Mouse (Mus musculus): ENCODE measurements around the gene Vwa3b. TPM values are rescaled to one million over a fixed set of nuclear protein-coding genes. Genes with fewer than 3 reads are reported as not detected.
A peak's percentile ranks its signal among the peaks of the same experiment; 100 is the strongest.
"Not testable (repeated sequence)": the region's sequence is repeated elsewhere in the genome, so short reads cannot be mapped to it uniquely, and the experiment has no call there.

Gene Vwa3b
- polyA plus RNA-seq (2017; shearing (Covaris generic)) = 1 to 10 TPM; 1.3 to 3.3 TPM

GRCm38 (mm10) chr1:37025962-37026686, at the start of gene Vwa3b:
Gene Vwa3b, plus strand, starts transcription at chr1:37026596.
- ATAC-seq = no peak

- ATAC-seq = no peak
Measured at GRCm38 (mm10) chr1:36976770-36977169, 49.6 kb upstream of the Vwa3b start.

DNA sequence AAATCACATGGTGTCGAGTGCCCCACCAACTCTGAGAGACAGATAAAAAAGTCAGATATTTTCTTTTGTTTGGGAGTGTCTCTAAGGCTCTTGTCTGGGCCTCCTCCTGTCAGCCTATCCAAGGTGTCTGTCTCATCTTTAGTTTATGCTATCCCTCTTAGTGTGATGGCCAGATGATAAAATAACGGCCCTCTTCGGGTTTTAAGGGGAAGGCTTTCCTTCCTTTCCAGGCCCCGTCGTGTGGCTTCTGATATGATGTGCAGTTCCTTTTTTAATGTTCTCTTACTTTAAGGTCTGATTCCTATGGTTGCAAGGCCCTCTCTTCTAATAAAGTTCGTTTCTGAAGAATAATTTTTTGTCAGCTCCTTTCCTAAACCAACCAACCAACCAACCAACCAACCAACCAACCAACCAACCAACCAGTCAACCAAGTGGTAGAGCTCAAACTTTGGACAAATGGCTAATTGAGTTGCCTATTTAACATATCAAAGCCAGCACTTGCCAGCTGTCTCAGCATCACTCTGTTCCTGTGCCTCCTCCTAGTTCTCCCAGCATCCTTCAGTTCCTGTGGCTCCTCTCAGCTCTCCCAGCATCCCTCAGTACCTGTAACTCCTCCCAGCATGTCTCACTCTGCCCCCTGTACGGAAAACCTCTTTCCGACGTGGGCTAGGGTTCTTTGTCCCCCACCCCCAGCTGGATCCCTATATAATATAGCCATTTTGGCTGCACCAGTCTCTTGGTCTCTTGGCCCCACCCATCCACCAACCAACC, 44.0 kb upstream of the Vwa3b start:
- ATAC-seq = no peak

DNA sequence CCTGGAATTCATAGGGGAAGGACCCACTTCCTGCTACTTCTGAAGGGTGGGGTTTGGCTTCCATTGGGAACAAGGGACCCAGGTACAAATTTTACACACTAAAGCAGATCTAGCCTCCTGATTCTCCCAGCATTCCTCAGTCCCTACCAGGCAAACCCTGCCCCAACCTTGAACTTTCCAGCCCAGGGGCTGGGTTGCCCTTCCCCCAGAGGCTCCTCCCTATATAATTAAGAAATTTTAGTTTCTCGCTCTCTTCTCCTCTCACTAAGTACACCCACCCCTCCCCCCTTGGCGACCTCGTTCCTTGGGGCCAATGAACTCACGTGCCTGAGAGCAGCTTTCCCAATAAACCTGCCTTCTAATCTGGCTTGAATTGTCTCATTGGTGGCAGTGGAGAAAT, 42.6 kb upstream of the Vwa3b start:
- no peak for ATAC-seq

GRCm38 (mm10) chr1:36984406-36984805, 42.0 kb upstream of the Vwa3b start:
- ATAC-seq = no peak

- no peak for ATAC-seq
Measured at GRCm38 (mm10) chr1:36985896-36986295, 40.5 kb upstream of the Vwa3b start.

DNA sequence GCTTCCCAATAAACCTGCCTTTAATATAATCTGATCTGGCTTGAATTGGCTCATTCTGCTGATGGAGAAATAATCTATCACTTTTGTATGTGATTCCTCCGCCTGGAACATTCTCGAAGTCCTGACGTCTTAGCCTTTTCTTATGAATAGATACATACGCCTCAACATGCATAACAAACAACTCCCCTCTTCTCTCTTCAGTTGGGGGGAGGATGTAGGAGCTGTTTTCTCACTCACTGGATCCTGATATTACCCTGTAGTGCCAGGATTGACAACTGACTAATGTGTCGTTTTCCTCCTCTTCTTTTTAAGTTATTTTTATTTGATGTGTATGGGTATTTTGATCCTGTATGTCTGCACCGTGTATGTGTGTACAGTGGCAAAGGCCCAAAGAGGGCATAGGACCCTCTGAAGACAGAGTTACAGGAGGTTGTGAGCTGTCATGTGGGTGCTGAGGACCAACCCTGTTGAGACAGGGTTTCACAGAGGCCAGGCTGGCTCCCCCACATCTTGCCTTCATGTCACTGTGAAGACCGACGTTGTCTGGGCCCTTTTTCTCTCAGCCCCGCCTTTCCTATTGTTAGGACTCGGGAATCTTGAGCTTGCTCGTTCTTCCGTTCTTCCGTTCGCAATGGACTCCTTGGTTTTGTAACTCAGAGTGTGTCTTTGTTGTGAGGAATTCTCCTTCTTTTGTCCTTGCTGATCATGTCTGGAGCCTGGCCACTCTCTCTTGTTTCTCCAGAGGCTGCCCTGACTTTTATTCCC, 39.8 kb upstream of the Vwa3b start:
- no peak for ATAC-seq

DNA sequence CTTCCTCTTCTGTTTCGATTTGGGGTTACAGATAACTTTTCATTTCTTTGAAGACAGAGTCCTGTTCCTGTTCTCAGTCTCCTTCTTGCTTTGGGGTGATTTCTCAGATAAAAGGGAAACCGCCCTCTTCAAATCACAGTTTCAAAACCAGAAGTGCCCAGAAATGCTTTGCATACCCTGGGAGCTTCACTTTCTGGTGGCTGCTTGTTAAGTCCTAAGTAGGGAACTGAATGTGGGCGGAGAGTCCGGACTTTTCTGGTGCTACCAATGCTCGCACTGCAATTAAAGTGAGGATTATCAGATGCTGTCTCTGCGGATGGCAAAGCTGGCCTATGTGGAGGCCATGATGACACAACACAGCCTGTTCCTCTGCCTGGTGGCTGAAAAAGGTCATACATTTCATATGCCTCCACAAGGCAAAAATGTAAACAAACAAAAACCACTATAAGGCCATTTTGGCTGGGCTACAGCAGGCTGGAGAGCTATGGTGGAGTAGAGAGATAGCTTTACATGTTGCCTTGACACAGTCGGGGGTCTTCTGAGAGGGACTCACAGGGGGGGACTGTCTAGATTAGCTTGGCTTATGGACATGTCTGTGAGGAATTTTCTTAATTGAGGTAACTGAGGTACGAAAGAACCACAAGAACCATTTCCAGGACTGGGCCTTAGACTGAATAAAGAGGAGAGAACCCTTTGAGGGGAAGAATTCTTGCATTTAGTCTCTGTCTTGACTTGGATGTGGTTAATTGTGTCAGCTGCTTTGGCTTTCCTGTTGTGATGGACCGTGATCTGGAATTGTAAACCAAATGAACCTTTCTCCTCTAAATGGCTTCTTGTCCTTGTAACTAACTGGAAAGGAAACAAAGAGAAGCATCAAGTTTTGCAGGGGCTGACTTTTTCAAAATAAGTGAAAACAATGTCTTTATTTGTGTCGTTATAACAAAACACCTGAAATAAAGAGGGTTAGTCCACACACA, 38.9 kb upstream of the Vwa3b start:
- no peak for ATAC-seq

- no peak for ATAC-seq
Measured at GRCm38 (mm10) chr1:36988161-36988560, 38.2 kb upstream of the Vwa3b start.

DNA sequence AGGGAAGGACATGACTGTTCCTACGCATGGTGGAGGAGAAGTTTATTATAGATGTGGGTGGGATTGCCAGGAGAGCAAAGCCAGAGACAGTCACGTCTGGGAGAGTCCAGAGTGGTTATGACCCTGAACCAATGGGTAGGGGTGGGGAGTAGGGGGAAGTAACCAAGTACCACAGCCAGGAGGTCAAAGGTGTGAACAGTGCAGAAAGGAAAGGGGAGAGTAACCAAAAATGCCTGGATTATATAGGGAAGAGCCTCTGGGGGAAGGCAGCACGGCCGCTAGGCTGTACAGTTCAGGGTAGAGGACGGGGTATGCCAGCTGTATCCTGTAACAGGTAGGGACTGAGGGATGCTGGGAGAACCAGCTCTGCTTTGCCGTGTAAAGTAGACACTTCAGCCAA, 37.8 kb upstream of the Vwa3b start:
- ATAC-seq = no peak

DNA sequence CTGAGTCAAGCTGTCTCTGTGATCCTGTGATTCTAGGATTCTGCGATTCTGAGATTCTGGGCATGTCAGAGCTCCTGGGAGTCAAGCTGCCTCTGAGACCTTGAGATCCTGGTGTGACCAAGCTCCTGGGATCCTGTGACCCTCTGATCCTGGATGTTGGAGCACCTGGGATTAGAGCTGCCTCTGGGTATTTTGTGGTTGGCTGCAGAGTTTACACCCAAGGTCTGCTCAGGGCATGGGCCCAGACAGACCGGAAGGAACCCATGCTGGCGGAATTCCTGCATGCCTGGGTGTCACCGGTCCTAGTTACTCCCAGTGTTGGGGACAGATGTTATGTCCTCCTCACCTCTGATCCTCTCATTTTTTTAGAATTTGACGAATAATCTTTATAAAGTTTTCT, 32.1 kb upstream of the Vwa3b start:
- no peak for ATAC-seq

DNA sequence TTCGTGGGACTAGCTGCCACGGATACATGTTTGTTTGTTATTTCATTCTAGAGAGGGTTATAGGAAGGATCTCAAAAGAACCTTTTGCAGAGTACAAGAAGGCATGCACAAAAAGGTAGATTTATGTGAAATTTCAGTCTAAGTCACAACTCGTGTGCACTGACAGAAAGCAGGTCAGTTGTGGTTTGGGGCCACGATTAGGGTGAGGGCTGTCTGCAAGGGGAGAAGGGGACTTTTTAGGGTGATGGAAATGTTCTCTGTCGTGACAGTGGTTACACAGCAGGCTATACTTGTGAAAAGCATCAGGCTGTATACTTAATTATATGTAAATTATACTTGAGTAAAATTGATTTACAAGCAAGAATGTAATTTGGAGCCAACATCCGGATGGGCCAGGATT, 30.6 kb upstream of the Vwa3b start:
- peak; percentile 43 for ATAC-seq

- ATAC-seq = no peak
Measured at GRCm38 (mm10) chr1:36996561-36997213, 29.7 kb upstream of the Vwa3b start.

GRCm38 (mm10) chr1:37000307-37000706, 26.1 kb upstream of the Vwa3b start:
- ATAC-seq = peak; percentile 70

- no peak for ATAC-seq
Measured at GRCm38 (mm10) chr1:37001636-37002315, 24.6 kb upstream of the Vwa3b start.

GRCm38 (mm10) chr1:37002316-37003008, 23.9 kb upstream of the Vwa3b start:
- peak; percentile 55 for ATAC-seq

GRCm38 (mm10) chr1:37004533-37004932, 21.9 kb upstream of the Vwa3b start:
- no peak for ATAC-seq

DNA sequence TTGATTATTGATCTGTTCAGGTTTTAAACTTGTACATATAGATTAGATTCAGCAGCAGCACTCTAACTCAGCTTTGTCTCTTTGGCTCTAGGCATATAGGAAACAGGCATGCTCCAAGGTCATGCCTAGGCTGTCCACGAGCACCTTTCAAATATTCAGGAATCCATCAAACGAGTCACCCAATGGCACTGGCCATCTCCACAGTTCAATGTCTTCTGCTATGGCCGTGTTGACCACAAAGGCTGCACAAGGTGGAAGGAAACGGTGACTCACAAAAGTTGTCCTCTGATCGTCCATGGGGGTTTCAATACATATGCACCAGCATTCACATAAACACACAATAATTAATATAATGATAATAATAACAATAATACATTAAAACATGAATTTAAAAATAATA, 21.4 kb upstream of the Vwa3b start:
- ATAC-seq = no peak

DNA sequence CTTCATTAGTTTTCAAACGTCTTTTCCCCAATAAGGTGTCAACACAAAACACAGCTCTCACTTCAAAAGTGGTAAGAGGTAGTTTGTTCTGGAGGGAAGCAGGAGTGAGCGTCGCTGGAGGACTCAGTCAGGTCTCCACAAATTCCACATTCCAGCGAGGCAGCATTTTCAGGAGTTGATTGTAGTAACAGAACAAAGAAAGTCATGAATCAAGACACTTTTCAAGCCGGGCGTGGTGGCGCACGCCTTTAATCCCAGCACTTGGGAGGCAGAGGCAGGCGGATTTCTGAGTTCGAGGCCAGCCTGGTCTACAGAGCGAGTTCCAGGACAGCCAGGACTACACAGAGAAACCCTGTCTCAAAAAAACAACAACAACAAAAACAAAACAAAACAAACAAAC, 19.9 kb upstream of the Vwa3b start:
- not testable (repeated sequence) for ATAC-seq

GRCm38 (mm10) chr1:37009880-37010279, 16.5 kb upstream of the Vwa3b start:
- ATAC-seq = no peak
